Mouse (Mus musculus): ENCODE measurements around the gene Mertk. TPM values are rescaled to one million over a fixed set of nuclear protein-coding genes. Genes with fewer than 3 reads are reported as not detected.
A peak's percentile ranks its signal among the peaks of the same experiment; 100 is the strongest.

Gene Mertk
- polyA plus RNA-seq, 1 experiment from 2014 or later = 4.6 TPM

DNA sequence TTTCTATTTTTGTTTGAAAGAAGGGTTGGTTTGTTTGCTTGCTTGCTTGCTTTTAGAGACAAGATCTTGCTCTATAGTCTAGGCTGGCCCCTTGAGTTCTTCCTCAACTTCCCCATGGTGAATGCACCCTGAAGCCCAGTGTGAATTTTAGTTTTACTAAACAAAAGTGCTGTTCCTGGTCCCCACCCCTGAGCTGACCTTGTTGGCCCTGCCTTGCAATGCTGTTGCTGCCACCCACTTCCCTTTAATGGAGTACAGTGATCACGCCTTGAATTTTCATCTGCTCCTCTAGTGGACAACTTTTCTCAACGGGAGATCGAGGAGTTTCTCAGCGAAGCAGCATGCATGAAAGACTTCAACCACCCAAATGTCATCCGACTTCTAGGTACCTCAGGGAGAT, 83.5 kb downstream of the Mertk start:
- no peak overlapping the region for H3K4me3 ChIP-seq
- no peaks in the 10 kb centered on the region for H3K9me3 ChIP-seq
- no peak overlapping the region for H3K4me2 ChIP-seq (replicated peaks)
- 95% methylated on average over 5 of the region's 5 CpGs for WGBS
- H3K36me3 ChIP-seq = no peaks in the 10 kb centered on the region
- no peak for ATAC-seq (ENCODE audit: low FRiP score, low read depth)
- H3K27me3 ChIP-seq = no peaks in the 10 kb centered on the region
- H3K27ac ChIP-seq (replicated peaks) = no peak overlapping the region
- peaks cover 8% of the 10 kb centered on the region; the same call in 1 of the 2 replicates for H3K4me1 ChIP-seq
- no peak overlapping the region for H3K9ac ChIP-seq (replicated peaks)

DNA sequence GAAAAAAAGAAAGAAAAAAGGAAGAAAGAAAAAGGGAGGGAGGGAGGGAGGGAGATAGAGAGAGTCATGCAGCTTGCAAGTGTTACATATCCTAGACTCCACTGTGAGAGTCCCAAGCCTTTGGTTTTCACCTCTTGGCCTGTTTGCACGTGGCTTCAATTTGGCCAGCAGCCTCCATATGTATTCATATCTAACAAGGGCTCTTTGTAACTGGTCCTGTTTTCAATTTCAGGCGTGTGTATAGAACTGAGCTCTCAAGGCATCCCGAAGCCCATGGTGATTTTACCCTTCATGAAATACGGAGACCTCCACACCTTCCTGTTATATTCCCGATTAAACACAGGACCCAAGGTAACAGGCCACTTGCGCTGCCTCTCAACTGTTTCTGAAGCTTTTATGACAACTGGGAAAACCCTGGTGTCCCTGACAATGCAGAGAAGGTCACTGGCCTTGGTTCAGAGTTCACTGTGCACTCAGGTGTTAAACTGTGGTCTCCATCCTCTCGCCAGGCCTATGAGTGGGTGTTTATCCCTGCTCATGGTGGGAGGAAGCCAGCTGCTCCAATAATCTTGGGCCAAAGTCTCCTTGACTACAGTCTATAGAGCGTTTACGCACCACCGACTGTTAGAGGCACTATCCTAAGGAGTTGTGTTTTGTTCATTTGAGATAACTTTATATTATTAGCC, 85.0 kb downstream of the Mertk start:
- 82% methylated on average over 10 of the region's 10 CpGs for WGBS
- H3K4me3 ChIP-seq = no peak overlapping the region
- H3K4me2 ChIP-seq (replicated peaks) = no peak overlapping the region
- no peak overlapping the region for H3K27ac ChIP-seq (replicated peaks)
- no peak overlapping the region for H3K9ac ChIP-seq (replicated peaks)
- H3K36me3 ChIP-seq = no peaks in the 10 kb centered on the region
- no peaks in the 10 kb centered on the region for H3K27me3 ChIP-seq
- no peaks in the 10 kb centered on the region for H3K9me3 ChIP-seq
- ATAC-seq (ENCODE audit: low FRiP score, low read depth) = no peak
- peaks cover 8% of the 10 kb centered on the region; the same call in 1 of the 2 replicates for H3K4me1 ChIP-seq

DNA sequence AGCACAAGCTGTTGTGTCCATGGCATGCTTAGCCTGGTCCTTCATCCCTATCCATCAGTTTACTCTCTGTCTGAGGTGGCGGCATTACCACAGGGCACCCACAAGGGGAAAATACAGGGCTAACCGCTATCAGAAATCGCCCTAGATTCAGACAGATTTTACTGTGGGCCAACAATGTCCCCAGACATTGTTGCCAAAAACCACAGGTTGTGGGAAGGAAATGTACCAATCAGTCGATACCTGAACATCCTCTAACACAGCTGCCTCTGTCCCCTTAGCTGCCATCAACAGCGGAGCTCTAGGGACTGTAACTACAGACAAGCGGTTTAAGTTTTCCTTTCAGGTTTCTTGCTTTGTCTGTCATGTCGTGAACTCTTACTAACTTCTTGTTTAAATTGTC, 86.1 kb downstream of the Mertk start:
- H3K27me3 ChIP-seq = no peaks in the 10 kb centered on the region
- no peak overlapping the region for H3K27ac ChIP-seq (replicated peaks)
- no peak overlapping the region for H3K9ac ChIP-seq (replicated peaks)
- peaks cover 8% of the 10 kb centered on the region; the same call in 1 of the 2 replicates for H3K4me1 ChIP-seq
- H3K4me3 ChIP-seq = no peak overlapping the region
- no peaks in the 10 kb centered on the region for H3K9me3 ChIP-seq
- H3K36me3 ChIP-seq = no peaks in the 10 kb centered on the region
- 93% methylated on average over 7 of the region's 7 CpGs for WGBS
- ATAC-seq (ENCODE audit: low FRiP score, low read depth) = no peak
- no peak overlapping the region for H3K4me2 ChIP-seq (replicated peaks)

GRCm38 (mm10) chr2:128786341-128786740, 87.6 kb downstream of the Mertk start:
- H3K4me1 ChIP-seq = peaks cover 8% of the 10 kb centered on the region; the same call in 1 of the 2 replicates
- H3K36me3 ChIP-seq = no peaks in the 10 kb centered on the region
- H3K4me2 ChIP-seq (replicated peaks) = no peak overlapping the region; the same call in 1 of the 2 replicates
- ATAC-seq (ENCODE audit: low FRiP score, low read depth) = no peak
- H3K27me3 ChIP-seq = no peaks in the 10 kb centered on the region
- no peak overlapping the region for H3K9ac ChIP-seq (replicated peaks)
- no peak overlapping the region for H3K4me3 ChIP-seq
- H3K27ac ChIP-seq (replicated peaks) = peak overlapping the region; percentile 49
- no peaks in the 10 kb centered on the region for H3K9me3 ChIP-seq
- 31% methylated on average over 5 of the region's 5 CpGs for WGBS

GRCm38 (mm10) chr2:128786795-128787194, 88.0 kb downstream of the Mertk start:
- no peak overlapping the region for H3K27ac ChIP-seq (replicated peaks)
- H3K4me1 ChIP-seq = peaks cover 8% of the 10 kb centered on the region; the same call in 1 of the 2 replicates
- no peak overlapping the region for H3K9ac ChIP-seq (replicated peaks)
- WGBS = 71% methylated on average over 1 of the region's 1 CpGs
- no peaks in the 10 kb centered on the region for H3K9me3 ChIP-seq
- H3K4me2 ChIP-seq (replicated peaks) = no peak overlapping the region
- H3K4me3 ChIP-seq = no peak overlapping the region
- no peak for ATAC-seq (ENCODE audit: low FRiP score, low read depth)
- H3K36me3 ChIP-seq = no peaks in the 10 kb centered on the region
- H3K27me3 ChIP-seq = no peaks in the 10 kb centered on the region

GRCm38 (mm10) chr2:128787805-128788204, 89.0 kb downstream of the Mertk start:
- Histone ChIP-seq H3K27ac (replicated peaks) (no peak overlapping the region), H3K27me3 (no peaks in the 10 kb centered on the region), H3K9me3 (no peaks in the 10 kb centered on the region), H3K9ac (replicated peaks) (no peak overlapping the region), H3K4me1 (peaks cover 8% of the 10 kb centered on the region; the same call in 1 of the 2 replicates), H3K4me2 (replicated peaks) (no peak overlapping the region), H3K4me3 (no peak overlapping the region), H3K36me3 (no peaks in the 10 kb centered on the region)
- no peak for ATAC-seq (ENCODE audit: low FRiP score, low read depth)
- WGBS = 94% methylated on average over 3 of the region's 3 CpGs

DNA sequence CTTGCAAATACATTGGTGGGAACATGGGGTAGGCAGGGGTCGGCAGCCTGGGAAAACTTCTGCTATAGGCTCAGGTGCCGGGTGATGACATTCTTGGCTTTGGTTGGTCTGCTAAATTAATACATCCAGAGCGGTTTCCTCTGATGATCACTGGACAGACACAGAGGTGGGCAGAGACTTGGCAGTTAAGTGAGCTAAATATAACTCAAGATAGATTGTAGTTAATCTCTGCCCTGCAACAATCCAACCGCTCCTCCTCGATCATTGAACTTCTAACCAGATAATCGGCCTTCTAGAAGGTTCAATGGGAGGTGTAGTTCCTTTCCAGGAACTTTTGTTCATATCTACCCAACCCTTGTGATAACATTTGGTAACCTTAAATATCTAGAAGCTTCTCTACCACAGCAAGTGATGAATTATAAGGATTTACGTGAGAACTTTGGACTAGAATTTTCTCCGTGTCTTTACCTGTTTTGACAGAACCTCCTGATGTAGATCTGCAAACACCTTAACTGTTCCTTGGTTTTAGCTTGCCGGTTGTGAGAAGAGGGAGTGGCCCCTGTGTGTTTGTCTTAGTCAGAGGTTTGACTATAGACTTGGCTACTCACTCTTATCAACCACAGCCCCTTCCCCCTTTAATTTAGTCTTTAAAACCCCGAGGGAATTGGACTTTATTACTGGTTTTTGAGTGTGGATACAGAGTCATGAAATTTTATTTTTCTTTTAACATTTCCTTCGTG, 92.3 kb downstream of the Mertk start:
- no peak overlapping the region for H3K9ac ChIP-seq (replicated peaks)
- 0 out of 2 replicates have a peak, but pooled peaks cover 2% of the 10 kb centered on the region for H3K36me3 ChIP-seq
- no peak overlapping the region for H3K27ac ChIP-seq (replicated peaks)
- H3K4me2 ChIP-seq (replicated peaks) = no peak overlapping the region
- H3K27me3 ChIP-seq = no peaks in the 10 kb centered on the region
- WGBS = 90% methylated on average over 11 of the region's 11 CpGs
- H3K4me1 ChIP-seq = peaks cover 8% of the 10 kb centered on the region; the same call in 1 of the 2 replicates
- H3K4me3 ChIP-seq = no peak overlapping the region
- no peak for ATAC-seq (ENCODE audit: low FRiP score, low read depth)
- no peaks in the 10 kb centered on the region for H3K9me3 ChIP-seq

- ATAC-seq (ENCODE audit: low FRiP score, low read depth) = no peak
- H3K4me1 ChIP-seq = no peaks in the 10 kb centered on the region
- H3K9ac ChIP-seq (replicated peaks) = no peak overlapping the region
- H3K27me3 ChIP-seq = no peaks in the 10 kb centered on the region
- H3K27ac ChIP-seq (replicated peaks) = no peak overlapping the region
- 82% methylated on average over 6 of the region's 6 CpGs for WGBS
- no peak overlapping the region for H3K4me2 ChIP-seq (replicated peaks)
- H3K4me3 ChIP-seq = no peak overlapping the region
- no peaks in the 10 kb centered on the region for H3K9me3 ChIP-seq
- H3K36me3 ChIP-seq = 0 out of 2 replicates have a peak, but pooled peaks cover 2% of the 10 kb centered on the region
Observed at GRCm38 (mm10) chr2:128793958-128794357, 95.2 kb downstream of the Mertk start.

GRCm38 (mm10) chr2:128796463-128796862, 97.7 kb downstream of the Mertk start:
- H3K36me3 ChIP-seq = 0 out of 2 replicates have a peak, but pooled peaks cover 2% of the 10 kb centered on the region
- H3K27ac ChIP-seq (replicated peaks) = no peak overlapping the region
- H3K4me1 ChIP-seq = no peaks in the 10 kb centered on the region
- no peak overlapping the region for H3K9ac ChIP-seq (replicated peaks)
- no peak for ATAC-seq (ENCODE audit: low FRiP score, low read depth)
- no peak overlapping the region for H3K4me2 ChIP-seq (replicated peaks)
- WGBS = 74% methylated on average over 6 of the region's 6 CpGs
- no peaks in the 10 kb centered on the region for H3K9me3 ChIP-seq
- no peak overlapping the region for H3K4me3 ChIP-seq
- no peaks in the 10 kb centered on the region for H3K27me3 ChIP-seq

DNA sequence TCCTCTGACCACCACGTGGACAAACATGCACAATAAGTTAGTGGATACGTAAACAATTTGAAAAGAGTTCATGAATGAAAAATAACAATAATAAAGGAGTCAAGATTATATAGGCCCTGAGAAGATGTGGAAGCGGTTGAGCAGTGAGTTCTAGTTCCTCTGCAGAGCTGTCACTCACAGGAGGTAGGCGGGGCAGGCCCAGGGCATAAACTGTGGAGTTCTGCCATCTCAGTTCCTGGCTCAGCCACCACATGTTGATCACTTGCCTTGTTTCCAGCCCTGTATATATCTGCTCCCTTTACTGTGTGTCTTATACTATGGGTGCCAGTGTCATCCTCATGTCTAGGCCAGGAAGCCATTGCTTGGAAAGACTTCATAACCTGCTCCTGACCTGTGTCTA, 104.7 kb downstream of the Mertk start:
- Histone ChIP-seq H3K4me1 (no peaks in the 10 kb centered on the region), H3K4me3 (no peak overlapping the region), H3K4me2 (replicated peaks) (no peak overlapping the region), H3K9ac (replicated peaks) (no peak overlapping the region), H3K36me3 (no peaks in the 10 kb centered on the region), H3K27me3 (no peaks in the 10 kb centered on the region), H3K9me3 (no peaks in the 10 kb centered on the region), H3K27ac (replicated peaks) (no peak overlapping the region)
- WGBS = 95% methylated on average over 4 of the region's 4 CpGs
- no peak for ATAC-seq (ENCODE audit: low FRiP score, low read depth)

DNA sequence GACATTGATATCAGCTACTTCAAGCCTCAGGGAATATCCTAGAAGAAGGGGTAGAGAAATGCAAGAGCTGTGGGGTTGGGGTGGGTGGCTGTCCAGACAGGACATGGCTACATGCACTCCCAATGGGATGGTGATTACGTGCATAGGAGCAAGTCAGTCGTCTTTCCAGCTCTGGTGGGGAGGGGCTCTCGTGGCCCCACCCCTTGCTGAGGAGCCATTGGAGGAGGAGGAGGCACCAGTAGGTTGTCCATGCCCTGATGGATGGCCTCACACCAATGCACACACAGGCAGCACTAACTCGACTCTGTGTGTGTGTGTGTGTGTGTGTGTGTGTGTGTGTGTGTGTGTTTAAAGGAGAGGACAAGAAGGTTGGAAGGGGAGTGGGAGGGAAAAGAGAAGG, 106.6 kb downstream of the Mertk start:
- H3K4me1 ChIP-seq = no peaks in the 10 kb centered on the region
- H3K27ac ChIP-seq (replicated peaks) = no peak overlapping the region
- no peaks in the 10 kb centered on the region for H3K9me3 ChIP-seq
- H3K4me2 ChIP-seq (replicated peaks) = no peak overlapping the region
- no peak for ATAC-seq (ENCODE audit: low FRiP score, low read depth)
- WGBS = 76% methylated on average over 4 of the region's 4 CpGs
- no peak overlapping the region for H3K4me3 ChIP-seq
- H3K9ac ChIP-seq (replicated peaks) = no peak overlapping the region
- H3K36me3 ChIP-seq = no peaks in the 10 kb centered on the region
- no peaks in the 10 kb centered on the region for H3K27me3 ChIP-seq

- H3K36me3 ChIP-seq = no peaks in the 10 kb centered on the region
- no peaks in the 10 kb centered on the region for H3K27me3 ChIP-seq
- H3K9ac ChIP-seq (replicated peaks) = no peak overlapping the region
- no peak overlapping the region for H3K4me3 ChIP-seq
- no peaks in the 10 kb centered on the region for H3K4me1 ChIP-seq
- H3K27ac ChIP-seq (replicated peaks) = no peak overlapping the region
- H3K9me3 ChIP-seq = no peaks in the 10 kb centered on the region
- no peak for ATAC-seq (ENCODE audit: low FRiP score, low read depth)
- no peak overlapping the region for H3K4me2 ChIP-seq (replicated peaks)
- 83% methylated on average over 8 of the region's 8 CpGs for WGBS
Observed at GRCm38 (mm10) chr2:128806561-128806960, 107.8 kb downstream of the Mertk start.

Data from midbrain, embryonic 12.5 days (tissue).